24 mouse cellular contexts compared by ENCODE assay signal in genomic region chr3:101290036-101290435, GRCm38 (mm10). TPM values are rescaled to one million over a fixed set of nuclear protein-coding genes. Genes with fewer than 3 reads are reported as not detected.
"Had no signal": no experiment of that assay in that cellular context is flagged by ENCODE, and none has a peak within 500 bp of the region (broad histone marks: within the 10 kb centered on the region; RNA-seq: fewer than 3 reads in every experiment).

No protein-coding gene starts in this region.

- DNase-seq: kidney, adult 2 months; kidney, postnatal 25 days; layer of hippocampus, adult 9-11 months; liver; lung, postnatal 10 days; midbrain, embryonic 14.5 days; retina, postnatal 1 day; right cerebral cortex, postnatal 25 days; spleen, adult 18-20 months had no signal

- ATAC-seq: intestine, postnatal 0 days; liver, embryonic 12.5 days had no signal

RNA-seq across cellular contexts. Expression of gene Cd2, which starts 2.3 kb away (rescaled TPM):
- total RNA-seq: layer of hippocampus, adult 2 months; layer of hippocampus, postnatal 25 days; left cerebral cortex, adult 18-20 months; left cerebral cortex, postnatal 25 days; megakaryocyte progenitor cell, adult 5-6 weeks; midbrain, postnatal 0 days had no signal
- polyA plus RNA-seq: intestine, postnatal 0 days; kidney, embryonic 14.5 days; kidney, postnatal 0 days; limb, embryonic 10.5 days; limb, embryonic 13.5 days; liver, embryonic 12.5 days; midbrain, embryonic 11.5 days; midbrain, embryonic 14.5 days; neural tube, embryonic 12.5 days; neural tube, embryonic 15.5 days had no signal
